In genomic region chr4:155601091-155601996, GRCm38 (mm10) we compare ENCODE assay signal across 8 mouse cellular contexts. TPM values are rescaled to one million over a fixed set of nuclear protein-coding genes. Genes with fewer than 3 reads are reported as not detected.
DNase-seq lines count a peak whose midpoint lies in the region; ATAC-seq lines count a peak whose summit lies in the region.

TSS of gene Slc35e2 (plus strand) at chr4:155601416.

- peak within 1 kb of the TSS; percentile 98 for H3K9ac ChIP-seq in hindbrain, embryonic 12.5 days

- under 1% methylated on average over 62 of the region's 65 CpGs for WGBS in hindbrain, embryonic 12.5 days

- H3K27ac ChIP-seq in hindbrain, embryonic 12.5 days = peak within 1 kb of the TSS; percentile 99

- H3K27me3 ChIP-seq in hindbrain, embryonic 12.5 days = no peaks in the 10 kb centered on the region

- peaks cover 19% of the 10 kb centered on the region; the same call in 1 of the 2 replicates for H3K36me3 ChIP-seq in hindbrain, embryonic 12.5 days

- H3K4me2 ChIP-seq in hindbrain, embryonic 12.5 days (replicated peaks) = peak within 1 kb of the TSS; percentile 92

- H3K4me3 ChIP-seq in hindbrain, embryonic 12.5 days = peak within 1 kb of the TSS; percentile 97

- no peaks in the 10 kb centered on the region; the same call in 1 of the 2 replicates for H3K9me3 ChIP-seq in hindbrain, embryonic 12.5 days (replicated peaks)

- H3K4me1 ChIP-seq in hindbrain, embryonic 12.5 days = peaks cover 17% of the 10 kb centered on the region

- DNase-seq in Muller cell, postnatal 12 days (ENCODE audit: inconsistent ontology term) = peak; percentile 98
- peak; percentile 95 for DNase-seq in cerebellum, adult 9-11 months
- peak; percentile 84 to 89 for DNase-seq in frontal cortex, postnatal 10 days (ENCODE audit: low spot score in 2 of 2)
- DNase-seq in layer of hippocampus, postnatal 14 days (ENCODE audit: low spot score in 2 of 2) = peak; percentile 92 to 99
- peak; percentile 96 for DNase-seq in lung, postnatal 14 days
- DNase-seq in retina, adult 2 months (ENCODE audit: low read depth, low spot score) = peak; percentile 93
- DNase-seq in thymus, postnatal 36 days = peak; percentile 90 to 92

- peak; percentile 96 for ATAC-seq in hindbrain, embryonic 12.5 days (ENCODE audit: low FRiP score)

RNA-seq across cellular contexts. Expression of gene Slc35e2, which starts in this region (rescaled TPM):
- 16.4 and 16.6 TPM in 2 replicates for polyA plus RNA-seq in hindbrain, embryonic 12.5 days (2016; fragmentation: Nextera tagmentation; extraction: Ambion mirVana)
- total RNA-seq in layer of hippocampus, postnatal 14 days (2021) = 10 to 100 TPM; 41.4 to 46.1 TPM

Comparison
In these comparisons a context has a peak if more than half of its experiments do, and no peak if none do; other contexts are left out.
1. Peak in every context shown above with its lines: DNase-seq, ATAC-seq, H3K4me3 ChIP-seq and H3K27ac ChIP-seq.